Mouse (Mus musculus): ENCODE measurements around the gene Slc38a6. TPM values are rescaled to one million over a fixed set of nuclear protein-coding genes. Genes with fewer than 3 reads are reported as not detected.

The Slc38a6 gene
- polyA plus RNA-seq, 2 experiments: 13.1 to 37.6 TPM

GRCm38 (mm10) chr12:73295505-73296140 lies 9.0 kb downstream of the Slc38a6 start:
- Histone ChIP-seq H3K9ac (ENCODE audit: low read depth, low read length, severe bottlenecking) (no peak overlapping the region), H3K27ac (replicated peaks; ENCODE audit: low read depth, low read length) (no peak overlapping the region), H3K4me3 (replicated peaks; ENCODE audit: low read length) (no peak overlapping the region), H3K9me3 (ENCODE audit: control insufficient read depth, low read length) (no peaks in the 10 kb centered on the region), H3K27me3 (ENCODE audit: control insufficient read depth, insufficient read depth, low read length) (no peaks in the 10 kb centered on the region), H3K36me3 (ENCODE audit: control insufficient read depth, insufficient read depth, low read length) (peaks cover 8% of the 10 kb centered on the region; the same call in 1 of the 2 replicates), H3K4me2 (replicated peaks; ENCODE audit: low read depth, low read length, severe bottlenecking) (no peak overlapping the region), H3K4me1 (ENCODE audit: control insufficient read depth, insufficient read depth, low read length) (peaks cover 9% of the 10 kb centered on the region)
- ATAC-seq (ENCODE audit: low FRiP score, low read depth) (no peak), DNase-seq (ENCODE audit: low spot score) (no peak)
- WGBS: 74% methylated on average over 11 of the region's 11 CpGs
- no peak for TF ChIP-seq POLR2A (IDR thresholded peaks at IDR 0.05; ENCODE audit: borderline replicate concordance, extremely low read depth, insufficient read depth, insufficient read length)

- no peak overlapping the region for H3K9ac ChIP-seq (ENCODE audit: low read depth, low read length, severe bottlenecking)
- TF ChIP-seq POLR2A (IDR thresholded peaks at IDR 0.05; ENCODE audit: borderline replicate concordance, extremely low read depth, insufficient read depth, insufficient read length): no peak
- DNase-seq (ENCODE audit: low spot score): no peak
- 81% methylated on average over 5 of the region's 5 CpGs for WGBS
- H3K9me3 ChIP-seq (ENCODE audit: control insufficient read depth, low read length): no peaks in the 10 kb centered on the region
- H3K4me1 ChIP-seq (ENCODE audit: control insufficient read depth, insufficient read depth, low read length): peaks cover 9% of the 10 kb centered on the region
- H3K27ac ChIP-seq (replicated peaks; ENCODE audit: low read depth, low read length): no peak overlapping the region
- peaks cover 8% of the 10 kb centered on the region; the same call in 1 of the 2 replicates for H3K36me3 ChIP-seq (ENCODE audit: control insufficient read depth, insufficient read depth, low read length)
- H3K4me2 ChIP-seq (replicated peaks; ENCODE audit: low read depth, low read length, severe bottlenecking): no peak overlapping the region
- no peaks in the 10 kb centered on the region for H3K27me3 ChIP-seq (ENCODE audit: control insufficient read depth, insufficient read depth, low read length)
- no peak overlapping the region for H3K4me3 ChIP-seq (replicated peaks; ENCODE audit: low read length)
- no peak for ATAC-seq (ENCODE audit: low FRiP score, low read depth)
These were observed 12.0 kb downstream of the Slc38a6 start for GRCm38 (mm10) chr12:73298621-73299020.

GRCm38 (mm10) chr12:73300531-73300930 lies 14.0 kb downstream of the Slc38a6 start:
- no peak for DNase-seq (ENCODE audit: low spot score)
- no peak overlapping the region for H3K4me3 ChIP-seq (replicated peaks; ENCODE audit: low read length)
- no peak for TF ChIP-seq POLR2A (IDR thresholded peaks at IDR 0.05; ENCODE audit: borderline replicate concordance, extremely low read depth, insufficient read depth, insufficient read length)
- H3K9ac ChIP-seq (ENCODE audit: low read depth, low read length, severe bottlenecking): no peak overlapping the region
- ATAC-seq (ENCODE audit: low FRiP score, low read depth): no peak
- no peaks in the 10 kb centered on the region for H3K36me3 ChIP-seq (ENCODE audit: control insufficient read depth, insufficient read depth, low read length)
- no peaks in the 10 kb centered on the region for H3K9me3 ChIP-seq (ENCODE audit: control insufficient read depth, low read length)
- no peak overlapping the region for H3K4me2 ChIP-seq (replicated peaks; ENCODE audit: low read depth, low read length, severe bottlenecking)
- H3K4me1 ChIP-seq (ENCODE audit: control insufficient read depth, insufficient read depth, low read length): peaks cover 6% of the 10 kb centered on the region
- H3K27me3 ChIP-seq (ENCODE audit: control insufficient read depth, insufficient read depth, low read length): no peaks in the 10 kb centered on the region
- 95% methylated on average over 2 of the region's 2 CpGs for WGBS
- H3K27ac ChIP-seq (replicated peaks; ENCODE audit: low read depth, low read length): no peak overlapping the region

GRCm38 (mm10) chr12:73304636-73305035 lies 18.1 kb downstream of the Slc38a6 start:
- Histone ChIP-seq H3K4me1 (ENCODE audit: control insufficient read depth, insufficient read depth, low read length) (no peaks in the 10 kb centered on the region), H3K9me3 (ENCODE audit: control insufficient read depth, low read length) (no peaks in the 10 kb centered on the region), H3K9ac (ENCODE audit: low read depth, low read length, severe bottlenecking) (no peak overlapping the region), H3K36me3 (ENCODE audit: control insufficient read depth, insufficient read depth, low read length) (no peaks in the 10 kb centered on the region), H3K27me3 (ENCODE audit: control insufficient read depth, insufficient read depth, low read length) (no peaks in the 10 kb centered on the region), H3K4me2 (replicated peaks; ENCODE audit: low read depth, low read length, severe bottlenecking) (no peak overlapping the region), H3K4me3 (replicated peaks; ENCODE audit: low read length) (no peak overlapping the region), H3K27ac (replicated peaks; ENCODE audit: low read depth, low read length) (no peak overlapping the region)
- WGBS: 71% methylated on average over 4 of the region's 4 CpGs
- DNase-seq (ENCODE audit: low spot score): no peak
- no peak for ATAC-seq (ENCODE audit: low FRiP score, low read depth)
- TF ChIP-seq POLR2A (IDR thresholded peaks at IDR 0.05; ENCODE audit: borderline replicate concordance, extremely low read depth, insufficient read depth, insufficient read length): no peak

GRCm38 (mm10) chr12:73307750-73308149 lies 21.2 kb downstream of the Slc38a6 start:
- Histone ChIP-seq H3K36me3 (ENCODE audit: control insufficient read depth, insufficient read depth, low read length) (0 out of 2 replicates have a peak, but pooled peaks cover 2% of the 10 kb centered on the region), H3K9me3 (ENCODE audit: control insufficient read depth, low read length) (no peaks in the 10 kb centered on the region), H3K9ac (ENCODE audit: low read depth, low read length, severe bottlenecking) (no peak overlapping the region), H3K4me1 (ENCODE audit: control insufficient read depth, insufficient read depth, low read length) (no peaks in the 10 kb centered on the region), H3K27me3 (ENCODE audit: control insufficient read depth, insufficient read depth, low read length) (no peaks in the 10 kb centered on the region), H3K4me2 (replicated peaks; ENCODE audit: low read depth, low read length, severe bottlenecking) (no peak overlapping the region), H3K4me3 (replicated peaks; ENCODE audit: low read length) (no peak overlapping the region), H3K27ac (replicated peaks; ENCODE audit: low read depth, low read length) (no peak overlapping the region)
- 87% methylated on average over 4 of the region's 4 CpGs for WGBS
- DNase-seq (ENCODE audit: low spot score) (no peak), ATAC-seq (ENCODE audit: low FRiP score, low read depth) (no peak)
- no peak for TF ChIP-seq POLR2A (IDR thresholded peaks at IDR 0.05; ENCODE audit: borderline replicate concordance, extremely low read depth, insufficient read depth, insufficient read length)
